Mouse (Mus musculus) stomach, adult 2 months (tissue): ENCODE measurements around the gene Nup35. TPM values are rescaled to one million over a fixed set of nuclear protein-coding genes. Genes with fewer than 3 reads are reported as not detected.

Experiments used
- polyA plus RNA-seq: library from polyadenylated mRNA; depleted of rRNA; stranded (reverse); fragments of >200 nt; gene quantifications from 2 replicates; pipeline ENCODE4 v1.2.3, GENCODE M21; 2012; rRNA removed

The Nup35 gene
- polyA plus RNA-seq: 4.3 and 7.2 TPM in 2 replicates

GRCm38 (mm10) chr2:80616854-80617737 lies at the start of gene Nup35, which contains the start of gene Dusp19:
TSS of gene Nup35 (plus strand) at chr2:80617236.
TSS of gene Dusp19 (plus strand) at chr2:80617045.

GRCm38 (mm10) chr2:80581043-80581711 lies 35.9 kb upstream of the Nup35 start, which contains the start of gene Nckap1:
TSS of gene Nckap1 (minus strand) at chr2:80581380.

Other genes with a start within 250 kb of the Nup35 start
- gene Frzb, start 169.6 kb upstream of the Nup35 start, polyA plus RNA-seq: 0.27 and 0.47 TPM in 2 replicates
- 6.4 and 9.0 TPM in 2 replicates for gene Nckap1, start 35.9 kb upstream of the Nup35 start, polyA plus RNA-seq
- 1.2 and 1.5 TPM in 2 replicates for gene Dusp19, start 191 bp upstream of the Nup35 start, polyA plus RNA-seq